Mouse (Mus musculus): ENCODE results near the gene Ltbp1. TPM values are rescaled to one million over a fixed set of nuclear protein-coding genes. Genes with fewer than 3 reads are reported as not detected.

Ltbp1 gene
- polyA plus RNA-seq, 1 experiment from 2014 or later, result 1.1 TPM

GRCm38 (mm10) chr17:75328102-75328639, 322.8 kb downstream of the Ltbp1 start:
- WGBS, result 90% methylated on average over 10 of the region's 10 CpGs

GRCm38 (mm10) chr17:75330366-75330765, 325.0 kb downstream of the Ltbp1 start:
- ATAC-seq, result no peak
- no peaks in the 10 kb centered on the region for H3K36me3 ChIP-seq (ENCODE audit: control insufficient read depth, insufficient read depth, low read length)
- 84% methylated on average over 6 of the region's 6 CpGs for WGBS
- H3K4me1 ChIP-seq (ENCODE audit: control insufficient read depth, insufficient read depth, low read length), result no peaks in the 10 kb centered on the region
- no peaks in the 10 kb centered on the region for H3K27me3 ChIP-seq (ENCODE audit: control insufficient read depth, insufficient read depth, low read depth, low read length)
- H3K9ac ChIP-seq (ENCODE audit: low read depth, low read length), result no peak overlapping the region
- H3K27ac ChIP-seq (ENCODE audit: low read length), result no peak overlapping the region
- no peaks in the 10 kb centered on the region for H3K9me3 ChIP-seq (replicated peaks; ENCODE audit: control insufficient read depth, low read length, poor library complexity, severe bottlenecking)
- H3K4me2 ChIP-seq (ENCODE audit: low read length), result no peak overlapping the region
- no peak overlapping the region for H3K4me3 ChIP-seq (ENCODE audit: low read depth, low read length)

More at GRCm38 (mm10) chr17:75328102-75328639, 322.8 kb downstream of the Ltbp1 start:
- no peak overlapping the region for H3K27ac ChIP-seq (ENCODE audit: low read length)
- H3K36me3 ChIP-seq (ENCODE audit: control insufficient read depth, insufficient read depth, low read length), result no peaks in the 10 kb centered on the region
- H3K4me3 ChIP-seq (ENCODE audit: low read depth, low read length), result no peak overlapping the region
- H3K4me2 ChIP-seq (ENCODE audit: low read length), result no peak overlapping the region
- no peaks in the 10 kb centered on the region for H3K4me1 ChIP-seq (ENCODE audit: control insufficient read depth, insufficient read depth, low read length)
- ATAC-seq, result no peak
- H3K9ac ChIP-seq (ENCODE audit: low read depth, low read length), result no peak overlapping the region
- H3K27me3 ChIP-seq (ENCODE audit: control insufficient read depth, insufficient read depth, low read depth, low read length), result no peaks in the 10 kb centered on the region
- no peaks in the 10 kb centered on the region for H3K9me3 ChIP-seq (replicated peaks; ENCODE audit: control insufficient read depth, low read length, poor library complexity, severe bottlenecking)

- H3K27me3 ChIP-seq (ENCODE audit: control insufficient read depth, insufficient read depth, low read depth, low read length), result no peaks in the 10 kb centered on the region
- ATAC-seq, result no peak
- H3K9ac ChIP-seq (ENCODE audit: low read depth, low read length), result no peak overlapping the region
- H3K4me1 ChIP-seq (ENCODE audit: control insufficient read depth, insufficient read depth, low read length), result no peaks in the 10 kb centered on the region
- 92% methylated on average over 6 of the region's 6 CpGs for WGBS
- H3K4me3 ChIP-seq (ENCODE audit: low read depth, low read length), result no peak overlapping the region
- H3K9me3 ChIP-seq (replicated peaks; ENCODE audit: control insufficient read depth, low read length, poor library complexity, severe bottlenecking), result no peaks in the 10 kb centered on the region
- no peak overlapping the region for H3K27ac ChIP-seq (ENCODE audit: low read length)
- H3K36me3 ChIP-seq (ENCODE audit: control insufficient read depth, insufficient read depth, low read length), result no peaks in the 10 kb centered on the region
- no peak overlapping the region for H3K4me2 ChIP-seq (ENCODE audit: low read length)
Measured at GRCm38 (mm10) chr17:75331421-75331951, 326.1 kb downstream of the Ltbp1 start.

- no peak overlapping the region for H3K27ac ChIP-seq (ENCODE audit: low read length)
- no peak for ATAC-seq
Measured at GRCm38 (mm10) chr17:75332289-75332688, 326.9 kb downstream of the Ltbp1 start.

GRCm38 (mm10) chr17:75333011-75333410, 327.6 kb downstream of the Ltbp1 start:
- Histone ChIP-seq H3K9ac (ENCODE audit: low read depth, low read length) (no peak overlapping the region), H3K27ac (ENCODE audit: low read length) (no peak overlapping the region), H3K27me3 (ENCODE audit: control insufficient read depth, insufficient read depth, low read depth, low read length) (no peaks in the 10 kb centered on the region), H3K4me2 (ENCODE audit: low read length) (no peak overlapping the region), H3K4me3 (ENCODE audit: low read depth, low read length) (no peak overlapping the region), H3K9me3 (replicated peaks; ENCODE audit: control insufficient read depth, low read length, poor library complexity, severe bottlenecking) (no peaks in the 10 kb centered on the region), H3K36me3 (ENCODE audit: control insufficient read depth, insufficient read depth, low read length) (no peaks in the 10 kb centered on the region), H3K4me1 (ENCODE audit: control insufficient read depth, insufficient read depth, low read length) (no peaks in the 10 kb centered on the region)
- ATAC-seq, result no peak
- 93% methylated on average over 9 of the region's 9 CpGs for WGBS

More at GRCm38 (mm10) chr17:75332289-75332688, 326.9 kb downstream of the Ltbp1 start:
- Histone ChIP-seq H3K9me3 (replicated peaks; ENCODE audit: control insufficient read depth, low read length, poor library complexity, severe bottlenecking) (no peaks in the 10 kb centered on the region), H3K4me2 (ENCODE audit: low read length) (no peak overlapping the region), H3K9ac (ENCODE audit: low read depth, low read length) (no peak overlapping the region), H3K4me3 (ENCODE audit: low read depth, low read length) (no peak overlapping the region), H3K36me3 (ENCODE audit: control insufficient read depth, insufficient read depth, low read length) (no peaks in the 10 kb centered on the region), H3K27me3 (ENCODE audit: control insufficient read depth, insufficient read depth, low read depth, low read length) (no peaks in the 10 kb centered on the region), H3K4me1 (ENCODE audit: control insufficient read depth, insufficient read depth, low read length) (no peaks in the 10 kb centered on the region)
- WGBS, result 98% methylated on average over 6 of the region's 6 CpGs

GRCm38 (mm10) chr17:75333759-75334158, 328.4 kb downstream of the Ltbp1 start:
- Histone ChIP-seq H3K4me1 (ENCODE audit: control insufficient read depth, insufficient read depth, low read length) (no peaks in the 10 kb centered on the region), H3K9ac (ENCODE audit: low read depth, low read length) (no peak overlapping the region), H3K36me3 (ENCODE audit: control insufficient read depth, insufficient read depth, low read length) (no peaks in the 10 kb centered on the region), H3K4me3 (ENCODE audit: low read depth, low read length) (no peak overlapping the region), H3K4me2 (ENCODE audit: low read length) (no peak overlapping the region), H3K27me3 (ENCODE audit: control insufficient read depth, insufficient read depth, low read depth, low read length) (no peaks in the 10 kb centered on the region), H3K27ac (ENCODE audit: low read length) (no peak overlapping the region), H3K9me3 (replicated peaks; ENCODE audit: control insufficient read depth, low read length, poor library complexity, severe bottlenecking) (no peaks in the 10 kb centered on the region)
- no peak for ATAC-seq
- 89% methylated on average over 13 of the region's 13 CpGs for WGBS

GRCm38 (mm10) chr17:75335649-75336048, 330.3 kb downstream of the Ltbp1 start:
- ATAC-seq, result no peak
- H3K9ac ChIP-seq (ENCODE audit: low read depth, low read length), result no peak overlapping the region
- H3K27ac ChIP-seq (ENCODE audit: low read length), result no peak overlapping the region
- WGBS, result 90% methylated on average over 9 of the region's 9 CpGs
- no peak overlapping the region for H3K4me2 ChIP-seq (ENCODE audit: low read length)
- no peaks in the 10 kb centered on the region for H3K4me1 ChIP-seq (ENCODE audit: control insufficient read depth, insufficient read depth, low read length)
- H3K4me3 ChIP-seq (ENCODE audit: low read depth, low read length), result no peak overlapping the region
- H3K9me3 ChIP-seq (replicated peaks; ENCODE audit: control insufficient read depth, low read length, poor library complexity, severe bottlenecking), result no peaks in the 10 kb centered on the region
- no peaks in the 10 kb centered on the region for H3K27me3 ChIP-seq (ENCODE audit: control insufficient read depth, insufficient read depth, low read depth, low read length)
- no peaks in the 10 kb centered on the region for H3K36me3 ChIP-seq (ENCODE audit: control insufficient read depth, insufficient read depth, low read length)

- no peak overlapping the region for H3K4me2 ChIP-seq (ENCODE audit: low read length)
- no peaks in the 10 kb centered on the region for H3K27me3 ChIP-seq (ENCODE audit: control insufficient read depth, insufficient read depth, low read depth, low read length)
- H3K4me3 ChIP-seq (ENCODE audit: low read depth, low read length), result no peak overlapping the region
- H3K4me1 ChIP-seq (ENCODE audit: control insufficient read depth, insufficient read depth, low read length), result no peaks in the 10 kb centered on the region
- no peaks in the 10 kb centered on the region for H3K36me3 ChIP-seq (ENCODE audit: control insufficient read depth, insufficient read depth, low read length)
- no peak overlapping the region for H3K27ac ChIP-seq (ENCODE audit: low read length)
- WGBS, result 85% methylated on average over 4 of the region's 4 CpGs
- no peaks in the 10 kb centered on the region for H3K9me3 ChIP-seq (replicated peaks; ENCODE audit: control insufficient read depth, low read length, poor library complexity, severe bottlenecking)
- no peak overlapping the region for H3K9ac ChIP-seq (ENCODE audit: low read depth, low read length)
- no peak for ATAC-seq
Measured at GRCm38 (mm10) chr17:75341227-75341626, 335.9 kb downstream of the Ltbp1 start.

GRCm38 (mm10) chr17:75345116-75345515, 339.7 kb downstream of the Ltbp1 start:
- no peak overlapping the region for H3K27ac ChIP-seq (ENCODE audit: low read length)
- no peak overlapping the region for H3K9ac ChIP-seq (ENCODE audit: low read depth, low read length)
- whole genome bisulfite sequencing, result 87% methylated on average over 3 of the region's 3 CpGs
- H3K36me3 ChIP-seq (ENCODE audit: control insufficient read depth, insufficient read depth, low read length), result no peaks in the 10 kb centered on the region
- no peak overlapping the region for H3K4me2 ChIP-seq (ENCODE audit: low read length)
- H3K27me3 ChIP-seq (ENCODE audit: control insufficient read depth, insufficient read depth, low read depth, low read length), result no peaks in the 10 kb centered on the region
- H3K4me1 ChIP-seq (ENCODE audit: control insufficient read depth, insufficient read depth, low read length), result no peaks in the 10 kb centered on the region
- H3K9me3 ChIP-seq (replicated peaks; ENCODE audit: control insufficient read depth, low read length, poor library complexity, severe bottlenecking), result no peaks in the 10 kb centered on the region
- no peak overlapping the region for H3K4me3 ChIP-seq (ENCODE audit: low read depth, low read length)
- no peak for ATAC-seq

Data from midbrain, embryonic 16.5 days (tissue).